Mouse (Mus musculus) kidney, adult 2 months (tissue): ENCODE measurements around the gene Spocd1. TPM values are rescaled to one million over a fixed set of nuclear protein-coding genes. Genes with fewer than 3 reads are reported as not detected.

Source experiments
- DNase-seq: peaks from one replicate; pipeline ENCODE4 v3.0.0; 2021
- H3K27ac ChIP-seq: fragments of 200-500 bp; 2 replicates; pipeline ENCODE4 v1.5.1; 2012; ENCODE audit warnings: low read depth, low read length, control low read depth, inconsistent platforms; ENCODE audit not compliant: insufficient read depth
- H3K27me3 ChIP-seq: fragments of 200-500 bp; replicated peaks from 2 replicates; pipeline ENCODE4 v1.6.1; 2012; ENCODE audit warnings: mild to moderate bottlenecking, moderate library complexity, low read length, inconsistent platforms; ENCODE audit not compliant: control insufficient read depth, insufficient read depth
- H3K36me3 ChIP-seq: fragments of 200-500 bp; 2 replicates; pipeline ENCODE4 v1.6.1; 2012; ENCODE audit warnings: mild to moderate bottlenecking, moderate library complexity, low read length, inconsistent platforms; ENCODE audit not compliant: control insufficient read depth, insufficient read depth
- H3K4me1 ChIP-seq: fragments of 200-500 bp; 2 replicates; pipeline ENCODE4 v1.6.1; 2011; ENCODE audit warnings: low read length; ENCODE audit not compliant: control insufficient read depth, insufficient read depth
- H3K4me3 ChIP-seq: fragments of 200-500 bp; 2 replicates; pipeline ENCODE4 v1.5.1; 2011; ENCODE audit warnings: mild to moderate bottlenecking, low read depth, low read length, control low read depth; ENCODE audit not compliant: insufficient read depth
- CTCF ChIP-seq: fragments of 200-500 bp; conservative IDR thresholded peaks from 2 replicates; pipeline ENCODE4 v1.5.1; 2011; ENCODE audit warnings: low read depth, mild to moderate bottlenecking, control low read depth, low read length, moderate library complexity, mixed read lengths; ENCODE audit not compliant: insufficient read depth, insufficient read length
- POLR2A ChIP-seq: fragments of 200-500 bp; IDR thresholded peaks from one replicate; pipeline ENCODE4 v1.6.1; 2011; ENCODE audit warnings: low read depth, low read length, control low read depth
- WGBS: fragments of 180-500 bp; shearing (Covaris S2); methylation state at CpG from one replicate; pipeline ENCODE4 v1.1.7; 2018; 5-methylcytosine and 5-hydroxymethylcytosine counted together
- polyA plus RNA-seq: library from polyadenylated mRNA; depleted of rRNA; stranded (reverse); fragments of >200 nt; gene quantifications from 2 replicates; pipeline ENCODE4 v1.2.3, GENCODE M21; 2012

Spocd1 gene
- polyA plus RNA-seq, 1 experiment, result not detected

DNA sequence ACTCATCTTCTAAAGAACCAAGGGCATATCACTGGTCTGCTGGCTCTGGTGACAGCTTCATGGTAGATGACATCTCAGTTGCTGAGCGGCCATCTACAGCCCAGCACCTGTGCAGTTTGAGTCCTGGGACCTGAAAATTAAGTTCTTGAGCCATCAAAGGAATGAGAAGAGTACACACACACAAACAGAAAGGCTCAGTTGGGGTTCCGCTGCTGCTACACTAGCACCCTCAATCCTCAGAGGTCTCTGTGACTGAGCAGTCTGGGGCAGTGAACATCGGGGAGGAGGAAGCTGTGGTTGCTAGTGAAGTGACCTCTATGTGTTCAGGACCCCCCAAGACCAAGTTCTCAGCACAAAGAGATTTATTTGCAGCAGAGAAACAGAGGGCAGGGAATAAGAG, 16.1 kb upstream of the Spocd1 start:
- Histone ChIP-seq H3K36me3 (no peaks in the 10 kb centered on the region), H3K4me3 (no peak overlapping the region), H3K27me3 (no peaks in the 10 kb centered on the region), H3K4me1 (no peaks in the 10 kb centered on the region), H3K27ac (no peak overlapping the region)
- no peak for TF ChIP-seq POLR2A
- TF ChIP-seq CTCF, result no peak
- 85% methylated on average over 3 of the region's 3 CpGs for WGBS
- no peak for DNase-seq

DNA sequence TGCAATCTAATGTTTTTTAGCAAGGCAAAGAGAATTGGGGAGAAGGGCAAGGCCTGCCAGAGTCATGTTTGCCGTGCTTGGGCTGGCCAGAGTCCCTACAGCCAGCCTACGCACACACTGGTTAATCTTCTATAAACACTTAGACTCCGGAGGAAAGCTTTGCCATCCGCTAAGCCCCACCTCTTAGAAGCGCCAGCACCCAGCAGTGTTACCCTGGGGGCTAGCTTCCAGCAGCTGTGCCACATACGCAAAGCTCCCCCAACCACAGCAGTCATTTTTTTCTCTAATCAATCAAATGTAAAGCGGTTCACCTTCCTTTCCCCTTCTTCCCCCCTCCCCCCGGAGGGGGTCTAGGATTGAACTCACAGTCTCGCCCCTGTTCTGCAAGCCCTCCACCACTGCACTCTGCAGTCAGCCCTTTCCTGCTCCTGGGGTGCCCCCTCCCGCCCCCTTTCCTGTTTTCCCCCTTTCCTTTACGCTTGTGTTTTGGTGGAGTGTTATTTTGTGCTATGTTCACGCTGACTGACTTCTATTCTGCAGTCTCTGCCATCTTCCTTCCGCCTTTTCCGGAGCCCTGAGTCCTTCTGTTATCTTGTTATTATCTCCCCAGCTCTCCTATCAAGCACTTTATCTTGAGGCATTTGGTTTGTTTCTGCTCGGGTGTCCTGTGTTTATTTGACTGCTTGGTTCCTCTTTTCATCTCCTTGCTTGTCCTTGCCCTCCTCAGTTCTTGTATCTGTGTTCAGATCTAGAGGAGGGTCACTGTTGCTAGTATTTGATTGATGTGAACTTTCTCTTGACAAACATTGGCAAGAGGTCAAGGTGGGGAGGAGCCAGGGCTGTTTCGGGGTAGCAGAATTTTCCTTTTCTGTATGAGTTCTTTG, 15.0 kb upstream of the Spocd1 start:
- no peak overlapping the region for H3K4me3 ChIP-seq
- H3K27me3 ChIP-seq, result no peaks in the 10 kb centered on the region
- H3K36me3 ChIP-seq, result no peaks in the 10 kb centered on the region
- 18% methylated on average over 16 of the region's 16 CpGs for WGBS
- peak; percentile 38 for DNase-seq
- no peak overlapping the region for H3K27ac ChIP-seq
- no peaks in the 10 kb centered on the region for H3K4me1 ChIP-seq
- TF ChIP-seq POLR2A, result no peak

DNA sequence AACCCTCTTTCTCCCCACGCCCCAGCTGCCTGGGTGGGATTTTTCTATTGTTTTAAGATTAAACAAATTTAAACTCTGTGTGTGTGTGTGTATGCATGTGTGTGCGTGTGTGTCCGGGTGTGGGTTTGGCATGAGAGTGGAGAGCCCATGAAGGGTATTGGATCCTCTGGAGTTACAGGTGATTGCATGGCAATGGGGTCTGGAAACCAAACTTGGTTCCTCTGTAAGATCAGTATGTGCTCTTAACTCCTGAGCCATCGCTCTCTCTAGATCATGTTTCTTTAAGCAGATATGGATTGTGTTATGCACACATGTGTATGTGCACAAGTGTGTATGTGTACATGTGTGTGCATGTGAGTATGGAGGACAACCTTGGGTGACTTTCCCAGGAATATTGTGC, 14.4 kb upstream of the Spocd1 start:
- H3K4me3 ChIP-seq, result no peak overlapping the region
- TF ChIP-seq POLR2A, result no peak
- no peak for TF ChIP-seq CTCF
- no peak overlapping the region for H3K27ac ChIP-seq
- 90% methylated on average over 4 of the region's 4 CpGs for WGBS
- no peaks in the 10 kb centered on the region for H3K27me3 ChIP-seq
- DNase-seq, result no peak
- H3K4me1 ChIP-seq, result no peaks in the 10 kb centered on the region
- H3K36me3 ChIP-seq, result no peaks in the 10 kb centered on the region

DNA sequence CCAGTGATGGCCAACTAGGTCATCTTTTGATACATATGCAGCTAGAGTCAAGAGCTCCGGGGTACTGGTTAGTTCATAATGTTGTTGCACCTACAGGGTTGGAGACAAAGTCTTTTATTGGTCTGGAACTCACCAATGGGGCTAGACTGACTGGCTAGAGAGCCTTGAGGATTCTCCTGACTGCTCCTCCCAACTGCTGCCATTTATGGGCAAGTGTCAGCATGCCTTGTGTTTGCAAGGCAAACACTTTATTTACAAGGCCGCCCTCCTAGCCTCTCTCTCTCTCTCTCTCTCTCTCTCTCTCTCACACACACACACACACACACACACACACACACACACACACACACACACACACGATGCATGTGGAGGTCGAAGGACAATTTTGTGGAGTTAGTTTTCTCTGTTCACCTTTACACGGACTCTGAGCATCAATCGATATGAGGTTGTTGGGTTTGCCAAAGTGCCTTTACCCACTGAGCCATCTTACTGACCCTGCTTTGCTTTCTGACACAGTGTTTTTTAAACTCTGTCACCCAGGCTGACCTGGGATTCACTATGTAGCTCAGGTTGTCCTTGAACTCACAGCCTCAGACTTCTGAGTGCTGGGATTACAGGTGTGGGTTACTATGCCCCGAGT, 13.6 kb upstream of the Spocd1 start:
- TF ChIP-seq CTCF (no peak), POLR2A (no peak)
- no peaks in the 10 kb centered on the region for H3K36me3 ChIP-seq
- no peaks in the 10 kb centered on the region for H3K4me1 ChIP-seq
- DNase-seq, result no peak
- H3K27ac ChIP-seq, result no peak overlapping the region
- no peak overlapping the region for H3K4me3 ChIP-seq
- H3K27me3 ChIP-seq, result no peaks in the 10 kb centered on the region
- WGBS, result 95% methylated on average over 7 of the region's 7 CpGs

DNA sequence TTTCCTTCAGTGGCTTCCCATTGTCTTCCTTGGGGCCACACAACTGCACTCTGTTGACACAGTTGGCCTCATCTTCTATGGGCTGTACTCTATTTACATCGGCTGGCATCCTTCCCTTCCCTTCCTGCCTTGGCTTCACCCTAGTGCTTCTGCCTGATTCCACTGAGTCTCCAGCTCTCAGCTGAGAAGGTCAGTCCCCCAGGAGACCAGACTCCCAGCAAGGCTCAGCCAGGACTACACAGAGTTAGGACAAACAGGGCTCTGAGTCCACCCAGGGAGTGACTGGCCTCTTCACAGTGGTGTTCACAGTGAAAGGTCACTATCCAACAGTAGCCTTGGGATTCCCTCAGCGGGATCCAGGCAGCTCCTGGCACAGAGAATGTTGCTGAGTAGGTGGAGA, 12.9 kb upstream of the Spocd1 start:
- 59% methylated on average over 2 of the region's 2 CpGs for WGBS

DNA sequence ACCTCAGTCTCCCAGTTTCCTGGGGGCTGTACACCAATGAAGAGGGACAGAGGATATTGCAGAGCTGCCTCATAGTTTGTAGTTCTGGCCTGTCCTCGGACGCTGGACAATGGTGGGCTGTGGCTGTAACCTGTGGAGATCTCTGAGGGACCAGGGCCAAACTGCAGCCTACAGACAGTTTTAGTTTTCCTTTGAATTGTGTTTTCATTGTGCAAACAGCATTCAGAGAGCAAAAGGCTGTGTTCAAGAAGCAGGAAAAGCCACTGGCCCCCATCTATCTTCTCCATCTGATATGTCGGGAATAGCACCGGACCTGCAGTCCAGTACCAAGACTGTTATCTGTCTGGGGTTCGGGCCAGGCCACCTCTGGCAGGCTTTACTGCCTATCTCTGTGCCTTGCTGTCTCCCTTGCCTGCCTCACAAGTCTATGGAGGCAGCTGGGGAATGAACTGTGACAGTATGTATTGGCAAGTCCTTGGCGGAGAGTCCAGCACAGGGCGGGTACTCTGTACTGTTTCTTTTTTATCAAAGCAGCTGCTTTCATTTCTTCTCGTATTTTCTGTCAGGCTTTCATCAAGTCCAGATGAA, 11.9 kb upstream of the Spocd1 start:
- peak; percentile 51 for DNase-seq
- WGBS, result 63% methylated on average over 8 of the region's 8 CpGs
- no peak overlapping the region for H3K27ac ChIP-seq

More for the DNA sequence above, 12.9 kb upstream of the Spocd1 start:
- H3K36me3 ChIP-seq, result no peaks in the 10 kb centered on the region
- no peaks in the 10 kb centered on the region for H3K27me3 ChIP-seq
- no peaks in the 10 kb centered on the region for H3K4me1 ChIP-seq
- DNase-seq, result no peak
- TF ChIP-seq CTCF, result no peak
- no peak for TF ChIP-seq POLR2A
- no peak overlapping the region for H3K27ac ChIP-seq
- H3K4me3 ChIP-seq, result no peak overlapping the region

DNA sequence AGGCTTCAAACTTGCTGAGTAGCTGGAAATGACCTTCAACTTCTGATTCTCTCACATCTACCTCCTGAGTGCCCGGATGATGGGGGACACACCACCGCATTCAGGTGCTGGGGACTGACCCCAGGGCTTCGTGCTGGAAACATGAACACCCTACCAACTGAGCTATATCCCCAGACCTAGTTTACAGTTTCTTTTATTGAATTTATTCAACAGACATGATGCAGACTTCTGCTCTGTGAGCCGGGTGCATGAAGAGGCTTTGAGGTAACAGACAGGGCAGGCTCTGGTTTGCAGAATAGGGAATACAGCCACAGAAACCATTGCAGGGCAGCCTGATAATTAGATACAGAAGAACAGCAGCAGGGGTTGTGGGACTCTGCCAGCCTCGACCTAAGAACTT, 10.6 kb upstream of the Spocd1 start:
- Histone ChIP-seq H3K27ac (no peak overlapping the region), H3K4me3 (no peak overlapping the region), H3K4me1 (no peaks in the 10 kb centered on the region), H3K36me3 (no peaks in the 10 kb centered on the region), H3K27me3 (no peaks in the 10 kb centered on the region)
- WGBS, result 91% methylated on average over 5 of the region's 5 CpGs
- no peak for DNase-seq
- TF ChIP-seq POLR2A (no peak), CTCF (no peak)

More for the DNA sequence above, 11.9 kb upstream of the Spocd1 start:
- TF ChIP-seq CTCF, result no peak
- TF ChIP-seq POLR2A, result no peak
- no peak overlapping the region for H3K4me3 ChIP-seq
- no peaks in the 10 kb centered on the region for H3K36me3 ChIP-seq
- no peaks in the 10 kb centered on the region for H3K4me1 ChIP-seq
- H3K27me3 ChIP-seq, result no peaks in the 10 kb centered on the region
